Mouse (Mus musculus) left cerebral cortex, adult 2 months (tissue): Measurements from ENCODE around the gene Evc. TPM values are rescaled to one million over a fixed set of nuclear protein-coding genes. Genes with fewer than 3 reads are reported as not detected.

Experiments
- DNase-seq, 2 experiments: peaks; one replicate each; pipeline ENCODE4 v3.0.0; 2021 to 2022; ENCODE audit warnings: low spot score in 2 of 2, mixed read lengths in 1 of 2; ENCODE audit errors: extremely low spot score in 1 of 2
- H3K27ac ChIP-seq: fragments of 200-600 bp; 2 replicates; pipeline ENCODE4 v1.8.1; 2022
- H3K4me3 ChIP-seq: fragments of 200-600 bp; 2 replicates; pipeline ENCODE4 v1.8.1; 2022
- CTCF ChIP-seq: fragments of 200-600 bp; IDR thresholded peaks from 2 replicates; pipeline ENCODE4 v1.8.1; 2022; ENCODE audit warnings: antibody characterized with exemption, mild to moderate bottlenecking, moderate library complexity
- intact Hi-C: fragments of 180-260 bp; cut with DNase I; formaldehyde crosslinking; loops from one replicate; pipeline ENCODE4 v1.15.1; 2025
- total RNA-seq, 2 experiments: library from RNA; stranded (reverse); gene quantifications; 2 replicates each; pipeline ENCODE4 v1.2.3; 2021

Gene Evc
- total RNA-seq, 2 experiments from 2014 or later = 8.2 to 11.1 TPM

DNA sequence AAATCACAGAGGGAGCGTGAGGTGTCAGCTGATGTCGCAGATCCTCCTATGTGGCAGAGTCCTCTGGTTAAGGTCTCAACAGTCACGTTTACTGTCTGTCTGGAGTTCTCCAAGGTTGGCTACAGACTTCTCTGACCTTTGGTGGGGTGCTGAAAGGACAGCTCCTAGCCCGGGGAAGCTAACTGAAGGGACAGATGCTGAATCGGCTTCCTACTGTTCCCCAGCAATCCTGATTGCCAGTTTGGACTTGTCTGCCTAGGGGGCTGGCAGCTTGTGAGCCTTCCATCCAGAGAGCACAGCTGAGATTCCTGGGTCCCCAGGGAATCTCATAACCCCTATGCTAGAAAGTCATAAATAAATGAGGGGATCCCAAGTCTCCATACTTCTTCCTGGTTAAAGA, 96.1 kb downstream of the Evc start:
- TF ChIP-seq CTCF = no peak
- no peak overlapping the region for H3K4me3 ChIP-seq
- DNase-seq = no peak
- no peak overlapping the region for H3K27ac ChIP-seq
- intact Hi-C loops = loop anchor here (5.0 kb wide), 1 partner anchor 97 kb away; the partner anchor contains the start of genes Evc and Evc2

Other genes starting within 250 kb of the Evc start
- 100 to 1,000 TPM; 186 to 190 TPM for gene Crmp1, start 95.0 kb downstream of the Evc start, total RNA-seq
- 10 to 100 TPM; 15.3 to 17.0 TPM for gene Evc2, start 1.6 kb upstream of the Evc start, total RNA-seq